Mouse (Mus musculus): Measurements from ENCODE around the gene Gm17334. TPM values are rescaled to one million over a fixed set of nuclear protein-coding genes. Genes with fewer than 3 reads are reported as not detected.
A peak's percentile ranks its signal among the peaks of the same experiment; 100 is the strongest.

Gene Gm17334
- polyA plus RNA-seq, 1 experiment from 2014 or later = not detected

DNA sequence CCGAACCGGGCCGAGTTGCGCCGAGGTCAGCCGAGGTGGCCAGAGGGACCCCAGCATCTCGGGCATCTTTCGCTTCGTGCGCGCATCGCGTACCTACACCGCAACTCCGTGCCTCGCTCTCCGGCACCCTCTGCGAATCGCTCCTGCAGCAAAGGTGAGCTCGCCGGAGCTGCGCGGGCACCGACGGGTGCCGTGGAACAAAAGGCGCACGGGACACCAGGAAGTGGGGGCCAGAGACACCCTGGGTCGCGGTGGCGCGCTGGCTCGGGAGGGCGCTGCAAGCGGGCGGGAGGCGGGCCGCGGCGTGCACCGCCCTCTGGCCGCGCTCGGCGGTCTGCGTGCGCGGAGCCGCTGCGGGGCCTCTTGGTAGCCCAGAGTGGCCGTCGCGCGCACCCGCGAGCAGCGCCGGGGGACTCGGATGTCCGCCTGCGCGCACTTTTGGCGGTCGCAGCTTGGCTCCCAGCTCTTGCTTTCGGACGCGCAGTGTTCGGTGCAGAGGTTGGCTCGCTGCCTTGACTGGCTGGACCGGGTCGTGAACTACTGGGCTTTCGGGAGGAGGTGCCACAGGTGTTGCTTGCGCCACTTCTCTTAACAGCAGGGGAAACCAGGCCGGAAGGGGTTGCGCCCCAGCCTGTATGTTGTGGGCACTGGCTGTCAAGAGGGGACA, 2.7 kb downstream of the Gm17334 start:
- Histone ChIP-seq H3K4me3 (ENCODE audit: low read length) (peak overlapping the region; percentile 78), H3K27me3 (ENCODE audit: control insufficient read depth, insufficient read depth, low read length) (no peaks in the 10 kb centered on the region), H3K27ac (ENCODE audit: low read depth, low read length) (peak overlapping the region; percentile 12; the same call in 1 of the 2 replicates), H3K9ac (ENCODE audit: low read depth, low read length) (peak overlapping the region; percentile 72), H3K4me2 (replicated peaks; ENCODE audit: low read depth, low read length) (peak overlapping the region; percentile 86), H3K4me1 (ENCODE audit: control insufficient read depth, insufficient read depth, low read length) (peaks cover 10% of the 10 kb centered on the region; the same call in 1 of the 2 replicates), H3K9me3 (ENCODE audit: control insufficient read depth, low read length) (no peaks in the 10 kb centered on the region), H3K36me3 (ENCODE audit: control insufficient read depth, insufficient read depth, low read length) (peaks cover 17% of the 10 kb centered on the region)
- WGBS = under 1% methylated on average over 74 of the region's 75 CpGs
- peak; percentile 80 for ATAC-seq (ENCODE audit: low FRiP score, low TSS enrichment)

GRCm38 (mm10) chr11:53769760-53770124, 3.2 kb downstream of the Gm17334 start, which contains the start of gene Irf1:
Gene Irf1 (plus strand): TSS chr11:53770014.
- Histone ChIP-seq H3K9me3 (ENCODE audit: control insufficient read depth, low read length) (no peaks in the 10 kb centered on the region), H3K4me3 (ENCODE audit: low read length) (peak within 1 kb of the TSS; percentile 78), H3K4me2 (replicated peaks; ENCODE audit: low read depth, low read length) (peak within 1 kb of the TSS; percentile 86), H3K9ac (ENCODE audit: low read depth, low read length) (peak within 1 kb of the TSS; percentile 72), H3K27ac (ENCODE audit: low read depth, low read length) (peak within 1 kb of the TSS; percentile 12; the same call in 1 of the 2 replicates), H3K4me1 (ENCODE audit: control insufficient read depth, insufficient read depth, low read length) (peaks cover 10% of the 10 kb centered on the region; the same call in 1 of the 2 replicates), H3K36me3 (ENCODE audit: control insufficient read depth, insufficient read depth, low read length) (peaks cover 13% of the 10 kb centered on the region), H3K27me3 (ENCODE audit: control insufficient read depth, insufficient read depth, low read length) (no peaks in the 10 kb centered on the region)
- under 1% methylated on average over 40 of the region's 40 CpGs for WGBS
- peak; percentile 95 for ATAC-seq (ENCODE audit: low FRiP score, low TSS enrichment)

- no peak overlapping the region for H3K9ac ChIP-seq (ENCODE audit: low read depth, low read length)
- H3K4me3 ChIP-seq (ENCODE audit: low read length) = peak overlapping the region; percentile 78
- peak overlapping the region; percentile 86 for H3K4me2 ChIP-seq (replicated peaks; ENCODE audit: low read depth, low read length)
- peaks cover 8% of the 10 kb centered on the region for H3K36me3 ChIP-seq (ENCODE audit: control insufficient read depth, insufficient read depth, low read length)
- H3K9me3 ChIP-seq (ENCODE audit: control insufficient read depth, low read length) = no peaks in the 10 kb centered on the region
- H3K27me3 ChIP-seq (ENCODE audit: control insufficient read depth, insufficient read depth, low read length) = no peaks in the 10 kb centered on the region
- WGBS = 46% methylated on average over 12 of the region's 12 CpGs
- no peak overlapping the region for H3K27ac ChIP-seq (ENCODE audit: low read depth, low read length)
- peaks cover 10% of the 10 kb centered on the region; the same call in 1 of the 2 replicates for H3K4me1 ChIP-seq (ENCODE audit: control insufficient read depth, insufficient read depth, low read length)
- no peak for ATAC-seq (ENCODE audit: low FRiP score, low TSS enrichment)
These were observed 3.8 kb downstream of the Gm17334 start for GRCm38 (mm10) chr11:53769185-53769576.

DNA sequence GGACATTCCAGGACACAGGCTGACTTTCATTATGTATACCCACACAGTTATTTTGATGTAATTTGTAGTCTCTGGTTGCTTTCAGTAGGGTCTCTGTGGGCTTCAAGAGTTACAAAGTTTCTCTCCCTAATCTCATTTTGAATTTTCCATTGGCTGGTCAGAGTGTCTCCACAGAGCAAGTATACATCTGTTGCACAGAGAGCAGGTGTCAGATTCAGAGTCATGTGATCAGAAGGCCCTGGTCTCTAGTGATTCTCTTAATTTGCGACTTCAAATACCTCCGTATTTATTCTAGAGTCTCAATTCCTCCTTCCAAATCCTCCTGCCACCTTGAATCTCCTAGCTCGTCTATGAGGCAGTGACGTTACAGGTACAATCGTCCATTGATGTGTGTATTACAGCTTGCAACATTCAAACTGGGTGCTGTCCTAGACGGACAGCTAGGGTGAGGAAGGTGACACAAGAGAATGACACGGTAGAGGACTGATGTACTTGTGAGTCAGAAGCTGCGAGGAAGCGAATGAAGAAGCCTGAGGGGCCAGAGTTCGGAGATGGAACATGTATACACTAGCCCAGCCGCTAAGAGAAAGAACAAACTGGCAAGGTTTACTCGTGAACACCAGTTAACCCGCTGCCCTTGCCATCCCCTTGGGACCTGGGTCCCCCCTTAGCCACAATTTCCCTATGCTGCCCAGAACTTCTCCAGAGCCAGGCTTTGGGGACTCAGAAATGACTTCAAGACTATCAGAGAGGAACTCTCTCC, 4.4 kb downstream of the Gm17334 start:
- Histone ChIP-seq H3K36me3 (ENCODE audit: control insufficient read depth, insufficient read depth, low read length) (peaks cover 2% of the 10 kb centered on the region), H3K4me3 (ENCODE audit: low read length) (no peak overlapping the region), H3K4me1 (ENCODE audit: control insufficient read depth, insufficient read depth, low read length) (peaks cover 16% of the 10 kb centered on the region), H3K27ac (ENCODE audit: low read depth, low read length) (no peak overlapping the region), H3K4me2 (replicated peaks; ENCODE audit: low read depth, low read length) (no peak overlapping the region), H3K9me3 (ENCODE audit: control insufficient read depth, low read length) (no peaks in the 10 kb centered on the region), H3K27me3 (ENCODE audit: control insufficient read depth, insufficient read depth, low read length) (no peaks in the 10 kb centered on the region), H3K9ac (ENCODE audit: low read depth, low read length) (no peak overlapping the region)
- WGBS = 72% methylated on average over 13 of the region's 13 CpGs
- ATAC-seq (ENCODE audit: low FRiP score, low TSS enrichment) = no peak

DNA sequence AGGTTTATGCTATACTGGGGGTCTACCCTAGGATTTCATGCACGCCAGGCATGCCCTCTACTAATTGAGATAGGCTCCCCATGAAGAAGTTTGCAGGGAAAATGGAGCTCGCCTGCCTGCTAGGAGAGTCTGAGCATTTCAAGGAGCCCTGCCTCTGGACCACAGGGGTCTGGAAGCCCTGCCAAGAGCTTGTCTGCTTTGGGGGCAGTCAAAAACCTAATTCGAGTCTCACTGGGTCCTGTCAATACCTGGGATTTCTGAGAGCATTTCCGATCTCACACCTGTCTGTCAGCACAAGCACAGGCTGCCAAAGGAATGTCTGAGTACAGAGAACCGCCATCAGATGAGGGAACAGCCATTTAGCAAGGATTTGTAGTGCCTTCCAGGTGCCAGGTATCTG, 8.4 kb downstream of the Gm17334 start:
- ATAC-seq (ENCODE audit: low FRiP score, low TSS enrichment) = no peak
- H3K9ac ChIP-seq (ENCODE audit: low read depth, low read length) = no peak overlapping the region
- H3K36me3 ChIP-seq (ENCODE audit: control insufficient read depth, insufficient read depth, low read length) = no peaks in the 10 kb centered on the region
- no peak overlapping the region for H3K4me3 ChIP-seq (ENCODE audit: low read length)
- H3K27me3 ChIP-seq (ENCODE audit: control insufficient read depth, insufficient read depth, low read length) = no peaks in the 10 kb centered on the region
- peak overlapping the region; percentile 91; the same call in 1 of the 2 replicates for H3K27ac ChIP-seq (ENCODE audit: low read depth, low read length)
- no peaks in the 10 kb centered on the region for H3K9me3 ChIP-seq (ENCODE audit: control insufficient read depth, low read length)
- WGBS = 57% methylated on average over 5 of the region's 5 CpGs
- no peak overlapping the region for H3K4me2 ChIP-seq (replicated peaks; ENCODE audit: low read depth, low read length)
- H3K4me1 ChIP-seq (ENCODE audit: control insufficient read depth, insufficient read depth, low read length) = peaks cover 35% of the 10 kb centered on the region

DNA sequence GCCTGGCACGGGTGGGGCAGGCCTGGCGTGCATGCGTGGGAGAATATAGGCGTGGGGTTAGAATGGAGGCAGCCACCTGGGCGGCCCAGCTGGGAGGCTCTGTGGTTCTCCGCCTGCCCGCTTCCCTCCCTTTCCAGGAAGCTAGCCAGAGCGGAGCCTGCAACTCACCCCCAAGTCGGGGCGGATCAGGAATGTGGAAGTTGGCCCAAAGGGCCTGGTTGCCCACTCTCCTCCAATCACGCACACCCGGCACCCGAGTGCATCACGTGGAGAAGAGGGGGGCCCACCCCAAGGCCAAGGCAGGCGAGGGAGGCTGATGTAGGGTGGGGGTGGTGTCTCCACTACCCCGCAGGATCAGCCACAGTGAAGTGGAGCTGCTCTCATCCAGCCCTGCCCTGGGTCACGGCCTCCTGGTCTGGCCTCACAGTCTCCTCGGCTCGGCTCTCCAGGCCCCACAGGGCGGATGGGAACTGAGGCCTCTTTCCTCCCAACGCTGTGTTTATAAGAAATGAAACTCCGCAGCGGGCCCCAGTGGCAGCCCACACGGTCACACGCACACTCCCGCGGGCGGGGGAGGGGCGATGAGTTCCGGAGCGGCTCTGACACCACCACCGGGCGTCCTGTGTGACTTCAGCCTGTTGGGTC, 9.4 kb downstream of the Gm17334 start:
- WGBS = under 1% methylated on average over 33 of the region's 33 CpGs

GRCm38 (mm10) chr11:53762827-53763495, 10.0 kb downstream of the Gm17334 start:
- peaks cover 42% of the 10 kb centered on the region for H3K4me1 ChIP-seq (ENCODE audit: control insufficient read depth, insufficient read depth, low read length)
- 5% methylated on average over 23 of the region's 23 CpGs for WGBS
- H3K4me3 ChIP-seq (ENCODE audit: low read length) = peak overlapping the region; percentile 32
- H3K9me3 ChIP-seq (ENCODE audit: control insufficient read depth, low read length) = no peaks in the 10 kb centered on the region
- no peaks in the 10 kb centered on the region for H3K27me3 ChIP-seq (ENCODE audit: control insufficient read depth, insufficient read depth, low read length)
- peak overlapping the region; percentile 91 for H3K27ac ChIP-seq (ENCODE audit: low read depth, low read length)
- peak overlapping the region; percentile 64 for H3K4me2 ChIP-seq (replicated peaks; ENCODE audit: low read depth, low read length)
- peak overlapping the region; percentile 58 for H3K9ac ChIP-seq (ENCODE audit: low read depth, low read length)
- ATAC-seq (ENCODE audit: low FRiP score, low TSS enrichment) = peak; percentile 32
- H3K36me3 ChIP-seq (ENCODE audit: control insufficient read depth, insufficient read depth, low read length) = no peaks in the 10 kb centered on the region

More for the DNA sequence above, 9.4 kb downstream of the Gm17334 start:
- H3K9ac ChIP-seq (ENCODE audit: low read depth, low read length) = peak overlapping the region; percentile 58; the same call in 1 of the 2 replicates
- H3K36me3 ChIP-seq (ENCODE audit: control insufficient read depth, insufficient read depth, low read length) = no peaks in the 10 kb centered on the region
- peak overlapping the region; percentile 64 for H3K4me2 ChIP-seq (replicated peaks; ENCODE audit: low read depth, low read length)
- H3K27ac ChIP-seq (ENCODE audit: low read depth, low read length) = peak overlapping the region; percentile 91
- no peaks in the 10 kb centered on the region for H3K9me3 ChIP-seq (ENCODE audit: control insufficient read depth, low read length)
- peak overlapping the region; percentile 32 for H3K4me3 ChIP-seq (ENCODE audit: low read length)
- peak; percentile 75 for ATAC-seq (ENCODE audit: low FRiP score, low TSS enrichment)
- peaks cover 39% of the 10 kb centered on the region for H3K4me1 ChIP-seq (ENCODE audit: control insufficient read depth, insufficient read depth, low read length)
- H3K27me3 ChIP-seq (ENCODE audit: control insufficient read depth, insufficient read depth, low read length) = no peaks in the 10 kb centered on the region

GRCm38 (mm10) chr11:53762426-53762825, 10.6 kb downstream of the Gm17334 start:
- peaks cover 42% of the 10 kb centered on the region for H3K4me1 ChIP-seq (ENCODE audit: control insufficient read depth, insufficient read depth, low read length)
- peak overlapping the region; percentile 91 for H3K27ac ChIP-seq (ENCODE audit: low read depth, low read length)
- H3K4me3 ChIP-seq (ENCODE audit: low read length) = peak overlapping the region; percentile 32
- no peak for ATAC-seq (ENCODE audit: low FRiP score, low TSS enrichment)
- H3K27me3 ChIP-seq (ENCODE audit: control insufficient read depth, insufficient read depth, low read length) = no peaks in the 10 kb centered on the region
- peak overlapping the region; percentile 64 for H3K4me2 ChIP-seq (replicated peaks; ENCODE audit: low read depth, low read length)
- peak overlapping the region; percentile 37; the same call in 1 of the 2 replicates for H3K9ac ChIP-seq (ENCODE audit: low read depth, low read length)
- WGBS = 77% methylated on average over 2 of the region's 2 CpGs
- H3K9me3 ChIP-seq (ENCODE audit: control insufficient read depth, low read length) = no peaks in the 10 kb centered on the region
- no peaks in the 10 kb centered on the region for H3K36me3 ChIP-seq (ENCODE audit: control insufficient read depth, insufficient read depth, low read length)

Data from kidney, embryonic 14.5 days (tissue).